Mouse (Mus musculus) bone marrow, adult 2 months (tissue): ENCODE results near the gene Vegfa. TPM values are rescaled to one million over a fixed set of nuclear protein-coding genes. Genes with fewer than 3 reads are reported as not detected.
A peak's percentile ranks its signal among the peaks of the same experiment; 100 is the strongest.

Experiments used
- H3K27ac ChIP-seq: fragments of 200-500 bp; 2 replicates; pipeline ENCODE4 v1.5.1; 2012; ENCODE audit warnings: low read depth, mild to moderate bottlenecking, control low read depth, inconsistent platforms, low read length; ENCODE audit not compliant: control insufficient read depth, poor library complexity, insufficient read depth
- H3K4me1 ChIP-seq: fragments of 200-500 bp; 2 replicates; pipeline ENCODE4 v1.6.1; 2011; ENCODE audit warnings: low read length; ENCODE audit not compliant: control insufficient read depth, insufficient read depth
- H3K4me3 ChIP-seq: fragments of 200-500 bp; replicated peaks from 2 replicates; pipeline ENCODE3; 2011; ENCODE audit warnings: mild to moderate bottlenecking, low read depth, low read length, control low read depth; ENCODE audit not compliant: control insufficient read depth
- CTCF ChIP-seq: fragments of 200-500 bp; IDR thresholded peaks from 2 replicates; pipeline ENCODE4 v1.5.1; 2011; ENCODE audit warnings: low read length, control low read depth; ENCODE audit not compliant: control insufficient read depth, insufficient read depth
- POLR2A ChIP-seq: fragments of 200-500 bp; IDR thresholded peaks from 2 replicates; pipeline ENCODE4 v1.6.1; 2011; ENCODE audit warnings: low read depth, mild to moderate bottlenecking, control low read depth, low read length, borderline replicate concordance; ENCODE audit not compliant: control insufficient read depth
- WGBS: fragments of 180-500 bp; shearing (Covaris S2); methylation state at CpG from one replicate; pipeline ENCODE4 v1.1.7; 2018; 5-methylcytosine and 5-hydroxymethylcytosine counted together
- polyA plus RNA-seq: library from polyadenylated mRNA; stranded (reverse); fragments of >200 nt; gene quantifications from 2 replicates; pipeline ENCODE4 v1.2.4, GENCODE M21; 2011; ENCODE audit warnings: low replicate concordance; ENCODE audit not compliant: missing spikeins, insufficient read depth, insufficient read length

Gene Vegfa
- polyA plus RNA-seq, 1 experiment, result 18.8 TPM

- 35% methylated on average over 6 of the region's 6 CpGs for WGBS
- Histone ChIP-seq H3K4me1 (no peaks in the 10 kb centered on the region; the same call in 1 of the 2 replicates), H3K27ac (no peak overlapping the region), H3K4me3 (no peak overlapping the region)
- TF ChIP-seq CTCF (no peak), POLR2A (no peak)
These were observed 953 bp upstream of the Vegfa start for GRCm38 (mm10) chr17:46033122-46033521.

GRCm38 (mm10) chr17:46031621-46032211 lies 453 bp downstream of the Vegfa start:
- under 1% methylated on average over 50 of the region's 50 CpGs for WGBS
- no peaks in the 10 kb centered on the region; the same call in 1 of the 2 replicates for H3K4me1 ChIP-seq
- TF ChIP-seq CTCF, result no peak
- TF ChIP-seq POLR2A, result no peak
- H3K4me3 ChIP-seq, result peak overlapping the region; percentile 82
- H3K27ac ChIP-seq, result peak overlapping the region; percentile 86

DNA sequence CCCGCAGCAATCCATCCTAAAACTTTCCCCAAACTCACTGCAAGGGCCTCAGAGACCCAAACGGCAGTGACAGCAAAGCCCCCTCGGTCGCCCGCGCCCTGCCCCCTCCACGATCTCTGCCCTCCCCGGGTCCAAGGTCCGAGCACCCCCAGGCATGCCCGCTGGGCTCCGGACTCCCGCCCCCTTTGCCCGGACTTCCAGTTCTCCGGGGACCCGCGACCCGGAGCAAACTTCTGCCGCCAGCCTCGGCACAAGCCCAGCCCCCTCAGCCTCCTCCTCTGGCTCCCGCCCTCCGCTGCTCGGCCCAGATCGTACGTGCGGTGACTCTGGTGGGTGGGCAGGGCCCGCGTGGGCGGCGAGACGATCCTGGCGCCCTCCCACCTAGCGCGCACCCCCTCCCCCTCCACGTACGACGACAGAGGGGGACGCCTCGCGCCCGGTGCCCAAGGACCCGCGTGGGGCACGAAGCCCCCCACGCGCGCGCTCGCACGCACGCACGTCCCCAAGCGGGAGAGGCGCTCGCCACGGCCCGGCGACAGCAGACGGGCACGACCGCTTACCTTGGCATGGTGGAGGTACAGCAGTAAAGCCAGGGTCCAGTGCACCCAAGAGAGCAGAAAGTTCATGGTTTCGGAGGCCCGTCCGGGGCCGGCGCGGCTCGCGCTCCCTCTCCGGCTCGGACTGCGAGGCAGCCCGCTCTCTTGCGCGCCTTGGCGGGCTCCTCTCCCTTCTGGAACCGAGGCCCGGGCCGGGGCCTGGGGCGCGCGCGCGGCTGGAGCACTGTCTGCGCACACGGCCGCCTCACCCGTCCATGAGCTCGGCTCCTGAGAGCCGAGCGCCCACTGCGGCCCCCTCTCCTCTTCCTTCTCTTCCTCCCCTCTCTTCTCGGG lies 1.2 kb downstream of the Vegfa start:
- peak overlapping the region; percentile 86 for H3K27ac ChIP-seq
- peak overlapping the region; percentile 82 for H3K4me3 ChIP-seq
- TF ChIP-seq POLR2A (no peak), CTCF (no peak)
- WGBS, result under 1% methylated on average over 90 of the region's 92 CpGs
- H3K4me1 ChIP-seq, result no peaks in the 10 kb centered on the region

- Histone ChIP-seq H3K27ac (peak overlapping the region; percentile 29; the same call in 1 of the 2 replicates), H3K4me1 (no peaks in the 10 kb centered on the region), H3K4me3 (peak overlapping the region; percentile 82)
- TF ChIP-seq CTCF, result no peak
- TF ChIP-seq POLR2A, result no peak
- under 1% methylated on average over 43 of the region's 43 CpGs for WGBS
These were observed 1.8 kb downstream of the Vegfa start for GRCm38 (mm10) chr17:46030323-46030730.

DNA sequence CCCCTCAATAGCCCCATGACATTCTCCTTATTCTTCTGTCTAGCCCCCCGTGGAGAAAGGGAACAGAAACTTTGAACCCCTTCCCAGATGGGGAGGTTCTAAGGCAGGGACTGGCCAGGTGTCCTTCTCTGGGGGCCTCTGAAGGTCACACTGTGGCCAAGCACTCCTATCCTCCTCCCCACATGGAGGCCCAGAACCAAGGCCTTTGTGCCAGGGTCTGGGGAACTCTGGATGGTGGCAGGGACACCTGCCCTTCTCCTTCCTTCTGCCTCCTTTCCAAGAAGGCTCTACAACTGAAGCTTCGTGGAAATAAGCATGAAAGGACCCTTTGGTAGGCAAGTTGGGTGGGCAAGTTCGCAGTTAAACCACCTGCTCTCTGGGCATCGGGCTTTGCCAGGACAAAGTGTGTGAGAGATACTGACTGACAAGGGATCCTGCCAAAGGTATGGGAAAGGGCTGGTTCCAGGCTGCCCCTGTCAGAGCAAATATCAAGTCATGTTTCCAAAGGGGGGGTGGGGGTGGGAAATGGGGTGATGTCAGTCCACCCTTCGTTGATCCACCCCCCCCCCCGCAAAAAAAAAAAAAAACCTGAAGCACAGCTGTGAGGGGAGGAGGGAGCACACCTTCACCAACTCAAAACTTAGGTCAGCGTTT lies 2.5 kb downstream of the Vegfa start:
- TF ChIP-seq CTCF, result no peak
- TF ChIP-seq POLR2A, result no peak
- no peak overlapping the region for H3K27ac ChIP-seq
- 20% methylated on average over 7 of the region's 7 CpGs for WGBS

GRCm38 (mm10) chr17:46029052-46029553 lies 3.1 kb downstream of the Vegfa start:
- 71% methylated on average over 2 of the region's 2 CpGs for WGBS
- Histone ChIP-seq H3K27ac (no peak overlapping the region), H3K4me1 (no peaks in the 10 kb centered on the region; the same call in 1 of the 2 replicates), H3K4me3 (peak overlapping the region; percentile 0)
- TF ChIP-seq CTCF (no peak), POLR2A (no peak)

More for the DNA sequence above, 2.5 kb downstream of the Vegfa start:
- Histone ChIP-seq H3K4me3 (peak overlapping the region; percentile 49), H3K4me1 (no peaks in the 10 kb centered on the region)

- Histone ChIP-seq H3K4me1 (no peaks in the 10 kb centered on the region; the same call in 1 of the 2 replicates), H3K4me3 (peak overlapping the region; percentile 4), H3K27ac (no peak overlapping the region)
- TF ChIP-seq CTCF (no peak), POLR2A (no peak)
- 52% methylated on average over 15 of the region's 15 CpGs for WGBS
These were observed 3.7 kb downstream of the Vegfa start for GRCm38 (mm10) chr17:46028210-46029051.
